Mouse (Mus musculus): ENCODE measurements around the gene Zfp780b.
"Not testable (repeated sequence)": the region's sequence is repeated elsewhere in the genome, so short reads cannot be mapped to it uniquely, and the experiment has no call there.

Zfp780b gene

GRCm38 (mm10) chr7:27978683-27979528, at the start of gene Zfp780b:
Gene Zfp780b, minus strand, starts transcription at chr7:27979171.
- DNase-seq (ENCODE audit: extremely low spot score, low read depth, low spot score): peak; percentile 60

DNA sequence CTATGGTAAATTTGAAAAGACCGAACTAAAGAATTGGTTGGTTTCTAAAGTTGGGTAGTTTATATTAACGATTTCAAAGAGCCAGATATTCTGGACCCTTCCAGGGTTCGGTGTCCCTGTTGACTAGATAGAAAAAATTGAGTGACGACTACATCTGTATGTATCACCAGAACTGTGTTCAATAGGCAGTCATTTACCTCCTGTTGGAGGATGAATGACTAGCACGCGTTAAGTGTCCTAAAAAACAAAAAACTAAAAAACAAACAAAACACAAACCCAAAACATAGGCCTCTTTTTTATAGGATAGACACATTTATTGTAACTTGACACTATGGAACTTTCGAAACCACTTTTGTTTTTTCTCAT, 35.5 kb upstream of the Zfp780b start:
- peak; percentile 26 for DNase-seq (ENCODE audit: extremely low spot score, low read depth, low spot score)

GRCm38 (mm10) chr7:28013549-28014444, 34.8 kb upstream of the Zfp780b start, which contains the start of gene Zfp850:
Gene Zfp850, minus strand, starts transcription at chr7:28014115.
- DNase-seq (ENCODE audit: extremely low spot score, low read depth, low spot score): peak; percentile 31

DNA sequence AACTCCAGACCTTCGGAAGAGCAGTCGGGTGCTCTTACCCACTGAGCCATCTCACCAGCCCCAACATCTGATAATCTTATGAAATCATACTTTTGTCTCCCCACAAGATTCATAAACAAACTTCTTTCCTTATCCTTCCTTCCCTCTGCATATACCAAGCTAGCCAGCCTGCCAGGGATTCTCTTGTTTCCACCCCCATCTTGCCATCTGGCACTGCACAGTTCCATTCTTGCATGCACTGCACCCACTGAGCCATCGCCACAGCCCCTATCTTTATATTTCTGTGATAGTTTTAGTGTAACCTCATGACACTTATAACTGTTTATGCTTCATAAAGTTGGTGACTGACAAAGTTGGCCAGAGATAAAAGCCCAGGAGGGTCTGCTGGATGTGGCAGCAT, 31.3 kb upstream of the Zfp780b start:
- no peak for DNase-seq (ENCODE audit: extremely low spot score, low read depth, low spot score)

GRCm38 (mm10) chr7:27982197-27982596, 3.2 kb upstream of the Zfp780b start:
- DNase-seq (ENCODE audit: extremely low spot score, low read depth, low spot score): no peak

DNA sequence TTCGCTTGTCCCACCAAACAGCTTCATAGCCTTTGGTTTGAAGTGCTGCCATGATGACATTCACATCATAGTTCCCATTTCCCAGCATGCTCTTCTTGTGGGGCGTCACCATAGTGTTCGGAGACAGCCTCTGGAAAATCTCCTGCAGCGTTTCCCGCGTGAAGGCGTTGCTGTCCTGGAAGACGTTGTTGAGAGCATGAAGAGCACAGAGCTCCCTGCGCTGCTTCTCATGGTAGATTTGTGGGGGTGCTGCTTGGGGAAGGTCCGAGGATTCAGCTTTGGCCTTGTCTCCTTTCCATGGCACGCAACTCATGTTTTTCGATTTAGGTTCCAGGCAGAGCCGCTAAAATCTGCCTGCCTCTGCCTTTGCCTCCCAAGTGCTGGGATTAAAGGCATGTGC, 29.5 kb downstream of the Zfp780b start:
- DNase-seq (ENCODE audit: extremely low spot score, low read depth, low spot score): not testable (repeated sequence)

DNA sequence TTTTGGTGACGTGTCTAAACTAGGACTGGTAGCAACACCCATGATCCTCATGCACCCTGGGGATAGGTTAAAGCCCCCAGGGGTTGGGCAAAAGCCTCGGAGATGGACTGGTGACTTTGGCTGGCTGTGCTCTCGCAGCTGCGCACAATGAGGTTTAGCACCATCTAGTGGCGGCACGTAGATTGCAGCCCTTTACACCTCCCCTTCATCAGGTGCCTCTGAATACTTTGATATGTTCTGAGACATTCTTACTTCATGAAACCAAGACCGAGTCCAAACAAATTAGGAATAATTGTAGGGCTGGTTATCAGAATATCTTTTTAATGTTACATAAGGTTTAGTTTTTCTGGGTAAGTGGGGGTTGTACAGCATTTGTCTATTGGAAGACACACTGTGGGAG, 37.1 kb downstream of the Zfp780b start:
- DNase-seq (ENCODE audit: extremely low spot score, low read depth, low spot score): not testable (repeated sequence)

DNA sequence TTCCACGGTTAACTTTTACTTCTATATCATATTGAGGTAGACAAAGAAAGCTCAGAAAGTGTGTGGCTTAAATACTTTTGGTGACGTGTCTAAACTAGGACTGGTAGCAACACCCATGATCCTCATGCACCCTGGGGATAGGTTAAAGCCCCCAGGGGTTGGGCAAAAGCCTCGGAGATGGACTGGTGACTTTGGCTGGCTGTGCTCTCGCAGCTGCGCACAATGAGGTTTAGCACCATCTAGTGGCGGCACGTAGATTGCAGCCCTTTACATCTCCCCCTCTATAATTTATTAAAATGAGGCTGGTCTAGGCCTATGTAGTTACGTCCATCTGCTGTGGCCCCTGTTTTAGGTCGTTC, 45.2 kb downstream of the Zfp780b start:
- not testable (repeated sequence) for DNase-seq (ENCODE audit: extremely low spot score, low read depth, low spot score)

GRCm38 (mm10) chr7:27933050-27933799, 45.7 kb downstream of the Zfp780b start:
- DNase-seq (ENCODE audit: extremely low spot score, low read depth, low spot score): no peak

- DNase-seq (ENCODE audit: extremely low spot score, low read depth, low spot score): peak; percentile 12
Measured at GRCm38 (mm10) chr7:27928818-27929695, 49.9 kb downstream of the Zfp780b start, which contains the start of gene Zfp974. Gene Zfp974, minus strand, starts transcription at chr7:27929460.

GRCm38 (mm10) chr7:27927041-27927440, 51.9 kb downstream of the Zfp780b start:
- DNase-seq (ENCODE audit: extremely low spot score, low read depth, low spot score): not testable (repeated sequence)

- DNase-seq (ENCODE audit: extremely low spot score, low read depth, low spot score): not testable (repeated sequence)
Measured at GRCm38 (mm10) chr7:27910952-27911351, 68.0 kb downstream of the Zfp780b start.
